Mouse (Mus musculus) liver, postnatal 0 days (tissue): ENCODE data around the gene Ldb3. TPM values are rescaled to one million over a fixed set of nuclear protein-coding genes. Genes with fewer than 3 reads are reported as not detected.
A peak's percentile ranks its signal among the peaks of the same experiment; 100 is the strongest.

Experiments
- ATAC-seq: fragments of 200-750 bp; cut with Nextera tagmentation; 2 replicates; pipeline ENCODE4 v1.8.0; 2017; ENCODE audit warnings: mild to moderate bottlenecking, moderate library complexity
- DNase-seq: peaks from one replicate; pipeline ENCODE4 v3.0.0-alpha.2; 2016
- H3K27ac ChIP-seq: fragments of 300-500 bp; sonication (generic); 2 replicates; pipeline ENCODE4 v1.5.1; 2014; ENCODE audit warnings: antibody characterized with exemption, moderate library complexity, mild to moderate bottlenecking, low read depth
- H3K27me3 ChIP-seq: fragments of 300-500 bp; sonication (generic); 2 replicates; pipeline ENCODE4 v1.6.1; 2014; ENCODE audit warnings: low read length, control low read depth, mixed read lengths; ENCODE audit not compliant: insufficient read depth
- H3K36me3 ChIP-seq: fragments of 300-500 bp; sonication (generic); replicated peaks from 2 replicates; pipeline ENCODE4 v1.6.1; 2014; ENCODE audit warnings: mild to moderate bottlenecking, control low read depth, low read length, moderate library complexity, mixed read lengths; ENCODE audit not compliant: insufficient read depth
- H3K4me1 ChIP-seq: fragments of 300-500 bp; sonication (generic); 2 replicates; pipeline ENCODE4 v1.6.1; 2014; ENCODE audit warnings: antibody characterized with exemption, mild to moderate bottlenecking, control low read depth; ENCODE audit not compliant: insufficient read depth
- H3K4me2 ChIP-seq: fragments of 300-500 bp; sonication (generic); 2 replicates; pipeline ENCODE4 v1.6.1; 2014; ENCODE audit warnings: low read depth, mild to moderate bottlenecking, low read length, moderate library complexity, mixed read lengths
- H3K4me3 ChIP-seq: fragments of 300-500 bp; sonication (generic); 2 replicates; pipeline ENCODE4 v1.5.1; 2014; ENCODE audit warnings: low read depth, low read length
- H3K9ac ChIP-seq: fragments of 300-500 bp; sonication (generic); replicated peaks from 2 replicates; pipeline ENCODE4 v1.6.1; 2014; ENCODE audit warnings: mild to moderate bottlenecking, moderate library complexity
- H3K9me3 ChIP-seq: fragments of 300-500 bp; sonication (generic); 2 replicates; pipeline ENCODE4 v1.6.1; 2016; ENCODE audit warnings: mild to moderate bottlenecking, control low read depth, low read length, mixed read lengths
- CTCF ChIP-seq: sonication (generic); IDR thresholded peaks from 2 replicates; pipeline ENCODE4 v1.5.1; 2016; ENCODE audit warnings: antibody characterized with exemption, low read depth
- EP300 ChIP-seq: IDR thresholded peaks from 2 replicates; pipeline ENCODE4 v1.6.1; 2016; ENCODE audit warnings: antibody characterized with exemption, low read depth, mild to moderate bottlenecking
- WGBS: fragments of 180-500 bp; shearing (Covaris S2); extraction: QIAGEN DNeasy Blood & Tissue Kit; methylation state at CpG from one replicate; pipeline ENCODE4 v1.1.7; 2014; ENCODE audit not compliant: insufficient replicate concordance; 5-methylcytosine and 5-hydroxymethylcytosine counted together
- polyA plus RNA-seq: library from polyadenylated mRNA; unstranded; fragments of >200 nt; fragmentation: Nextera tagmentation; extraction: Ambion mirVana; gene quantifications from 2 replicates; pipeline ENCODE4 v1.2.1, GENCODE M21; 2015

Gene Ldb3
- polyA plus RNA-seq, 1 experiment from 2014 or later, result 0.26 TPM

DNA sequence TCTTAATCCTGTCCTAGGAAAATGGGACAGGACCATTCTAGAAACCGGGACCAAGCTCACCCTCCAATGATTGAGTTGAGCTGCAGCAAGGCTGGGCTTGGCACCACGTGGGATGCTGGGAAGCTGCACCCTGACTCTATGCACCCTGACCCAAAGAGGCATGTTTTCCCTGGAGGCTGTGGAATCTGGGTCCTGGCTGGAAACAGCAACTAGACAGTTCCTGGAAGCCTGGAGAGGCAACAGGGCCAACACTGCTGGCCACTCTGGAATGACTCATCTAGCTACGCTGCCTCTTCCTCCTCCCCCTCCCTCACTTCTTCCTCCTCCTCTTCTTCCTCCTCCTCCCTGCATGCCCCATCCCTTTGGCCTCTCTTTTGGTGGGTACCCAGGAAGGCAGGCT is 34.4 kb downstream of the Ldb3 start:
- Histone ChIP-seq H3K9me3 (no peaks in the 10 kb centered on the region), H3K4me1 (no peaks in the 10 kb centered on the region), H3K36me3 (no peaks in the 10 kb centered on the region), H3K9ac (no peak overlapping the region), H3K4me3 (no peak overlapping the region), H3K27ac (no peak overlapping the region), H3K4me2 (no peak overlapping the region), H3K27me3 (peaks cover 2% of the 10 kb centered on the region; the same call in 1 of the 2 replicates)
- DNase-seq, result no peak
- 51% methylated on average over 3 of the region's 3 CpGs for WGBS
- peak; percentile 22; the same call in 1 of the 2 replicates for ATAC-seq
- no peak for TF ChIP-seq CTCF
- no peak for TF ChIP-seq EP300

DNA sequence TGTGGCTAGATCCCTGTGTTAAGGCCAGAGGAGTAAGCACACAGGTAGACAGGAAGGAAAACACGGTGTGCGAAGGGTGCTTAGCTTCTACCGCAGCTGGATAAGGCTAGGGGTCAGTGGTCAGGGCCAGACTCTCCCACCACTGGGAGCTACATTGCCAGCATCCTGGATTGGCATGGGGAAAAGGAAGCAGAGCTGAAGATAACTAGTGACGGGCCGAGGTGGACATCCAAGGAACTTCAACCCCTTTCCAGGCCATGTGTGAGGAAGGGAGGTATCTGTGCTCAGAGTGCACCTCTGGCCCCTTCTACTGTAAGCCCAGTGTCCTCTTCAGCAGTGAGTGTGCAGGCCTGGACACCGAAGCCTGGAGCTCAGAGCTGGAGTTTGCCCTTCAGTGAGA is 35.0 kb downstream of the Ldb3 start:
- no peak for TF ChIP-seq EP300
- no peak for TF ChIP-seq CTCF
- Histone ChIP-seq H3K27me3 (peaks cover 8% of the 10 kb centered on the region; the same call in 1 of the 2 replicates), H3K4me2 (no peak overlapping the region), H3K27ac (no peak overlapping the region), H3K4me3 (no peak overlapping the region), H3K9me3 (no peaks in the 10 kb centered on the region), H3K36me3 (no peaks in the 10 kb centered on the region), H3K4me1 (peaks cover 3% of the 10 kb centered on the region; the same call in 1 of the 2 replicates), H3K9ac (no peak overlapping the region)
- WGBS, result 56% methylated on average over 6 of the region's 6 CpGs
- ATAC-seq (no peak), DNase-seq (no peak)

DNA sequence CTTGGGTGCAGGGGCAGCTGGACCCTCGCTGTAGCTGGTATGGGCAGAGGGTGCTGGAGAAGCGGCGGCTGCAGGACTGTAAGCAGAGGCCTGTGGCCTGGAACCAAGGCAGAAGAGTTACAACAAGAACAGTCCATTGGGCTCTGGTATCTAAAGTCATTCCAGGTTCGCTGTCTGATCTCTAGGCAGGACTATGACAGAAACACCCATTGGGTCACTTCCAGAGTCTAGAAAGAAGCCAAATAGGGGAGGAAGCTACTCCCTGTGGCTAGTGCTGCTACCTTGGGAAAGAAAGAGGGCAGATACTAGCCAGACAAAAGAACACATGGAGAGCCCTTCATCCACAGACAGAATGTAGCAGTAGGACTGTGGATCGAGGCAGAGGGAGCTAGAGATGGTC is 36.3 kb downstream of the Ldb3 start:
- Histone ChIP-seq H3K4me3 (no peak overlapping the region), H3K27me3 (peaks cover 17% of the 10 kb centered on the region), H3K4me1 (peaks cover 3% of the 10 kb centered on the region; the same call in 1 of the 2 replicates), H3K9me3 (no peaks in the 10 kb centered on the region), H3K4me2 (no peak overlapping the region), H3K36me3 (no peaks in the 10 kb centered on the region), H3K9ac (no peak overlapping the region), H3K27ac (no peak overlapping the region)
- TF ChIP-seq CTCF (no peak), EP300 (no peak)
- DNase-seq (no peak), ATAC-seq (no peak)
- 72% methylated on average over 5 of the region's 5 CpGs for WGBS

DNA sequence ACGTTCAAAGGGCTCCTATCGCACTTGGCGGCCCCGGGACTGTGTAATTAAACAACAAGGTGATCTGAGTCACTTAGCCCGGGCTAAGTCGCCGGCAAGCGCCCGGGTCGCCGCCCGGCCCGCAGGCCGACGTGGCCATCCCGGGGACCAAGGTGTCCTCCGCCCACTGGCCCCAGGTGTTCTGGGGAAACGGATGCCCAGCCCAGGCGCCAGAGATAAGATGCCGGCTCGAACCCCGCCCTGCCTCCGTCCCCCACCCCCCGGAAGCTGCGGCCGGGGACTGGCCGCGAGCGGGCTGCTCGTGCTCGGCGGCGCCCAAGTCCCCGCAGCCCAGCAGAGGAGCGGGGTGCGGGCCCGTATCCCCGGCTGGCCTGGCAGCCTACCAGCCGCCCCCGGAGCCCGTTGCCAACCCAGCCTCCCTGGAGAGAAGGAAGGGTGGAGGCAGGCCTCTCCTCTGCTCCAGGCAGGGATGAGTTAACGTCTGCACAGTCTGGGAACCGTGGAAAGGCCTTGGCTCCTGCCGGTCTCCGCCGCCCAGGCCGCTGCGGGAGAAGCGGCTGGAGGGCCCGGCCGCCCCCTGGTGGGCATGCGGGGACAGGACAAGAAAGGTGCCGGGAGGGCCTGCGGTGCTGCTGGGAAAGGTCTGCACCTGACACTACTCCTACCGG is 39.3 kb downstream of the Ldb3 start:
- Histone ChIP-seq H3K27me3 (peaks cover 21% of the 10 kb centered on the region), H3K9ac (peak overlapping the region; percentile 78), H3K27ac (no peak overlapping the region), H3K36me3 (no peaks in the 10 kb centered on the region), H3K4me3 (peak overlapping the region; percentile 65), H3K4me1 (peaks cover 3% of the 10 kb centered on the region; the same call in 1 of the 2 replicates), H3K9me3 (no peaks in the 10 kb centered on the region), H3K4me2 (peak overlapping the region; percentile 98)
- TF ChIP-seq EP300 (no peak), CTCF (peak; percentile 93)
- WGBS, result 2% methylated on average over 54 of the region's 55 CpGs
- DNase-seq (peak; percentile 85), ATAC-seq (peak; percentile 97)

DNA sequence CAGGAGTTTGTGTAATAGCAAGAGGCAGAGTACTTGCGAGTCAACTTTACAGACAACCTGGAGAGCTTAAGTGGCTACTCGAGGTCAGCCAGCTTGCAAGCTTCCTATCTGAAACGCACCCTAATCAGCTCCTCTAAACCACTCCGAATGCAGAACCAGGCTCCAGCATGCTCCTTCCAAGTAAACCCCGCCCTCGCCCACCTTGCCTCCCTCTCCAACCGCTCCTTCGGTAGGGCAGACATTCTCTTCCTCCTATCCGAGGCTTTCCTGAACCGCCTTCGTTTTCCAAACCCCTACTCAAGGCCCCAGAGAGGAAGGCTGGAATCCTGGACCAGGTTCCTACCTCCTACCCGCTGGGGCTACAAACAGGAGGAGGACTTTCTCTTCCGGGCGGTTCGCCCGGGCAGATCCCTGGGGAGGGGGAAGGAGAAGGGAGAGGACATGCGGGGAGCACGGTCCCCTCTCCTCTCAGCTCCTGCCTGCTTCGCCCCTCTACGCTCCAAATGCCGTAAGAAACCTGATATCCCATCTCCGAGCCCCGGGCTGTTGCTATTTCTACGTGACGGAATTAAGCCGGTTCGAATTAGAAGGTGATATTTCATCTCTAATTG is 40.0 kb downstream of the Ldb3 start:
- no peak for DNase-seq
- ATAC-seq, result no peak

DNA sequence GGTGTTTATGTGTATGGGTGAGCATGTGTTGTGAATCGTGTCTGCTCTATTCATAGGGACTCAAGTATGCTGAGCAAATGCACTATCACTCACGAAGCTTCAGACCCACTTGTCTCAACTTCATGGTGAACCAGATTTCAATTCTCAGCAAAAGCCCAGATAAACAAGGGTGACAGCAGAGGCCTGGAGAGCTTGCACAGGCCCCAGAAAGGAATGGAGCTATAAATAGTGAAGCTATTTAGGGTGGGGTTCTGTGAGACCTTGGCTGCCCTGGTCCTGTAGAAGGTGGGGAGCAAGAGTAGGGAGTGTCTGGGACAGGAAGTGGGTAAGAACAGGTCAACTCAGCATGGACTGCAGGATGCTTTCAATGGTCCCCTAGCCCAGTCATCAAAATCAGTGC is 43.9 kb downstream of the Ldb3 start:
- Histone ChIP-seq H3K27me3 (peaks cover 28% of the 10 kb centered on the region), H3K4me2 (no peak overlapping the region), H3K9ac (no peak overlapping the region), H3K4me1 (peaks cover 3% of the 10 kb centered on the region; the same call in 1 of the 2 replicates), H3K36me3 (no peaks in the 10 kb centered on the region), H3K9me3 (no peaks in the 10 kb centered on the region), H3K27ac (no peak overlapping the region), H3K4me3 (no peak overlapping the region)
- DNase-seq (no peak), ATAC-seq (no peak)
- TF ChIP-seq EP300 (no peak), CTCF (no peak)
- 52% methylated on average over 2 of the region's 2 CpGs for WGBS

More for the DNA sequence above, 40.0 kb downstream of the Ldb3 start:
- Histone ChIP-seq H3K4me3 (peak overlapping the region; percentile 65), H3K36me3 (no peaks in the 10 kb centered on the region), H3K4me1 (peaks cover 3% of the 10 kb centered on the region; the same call in 1 of the 2 replicates), H3K27me3 (peaks cover 21% of the 10 kb centered on the region), H3K27ac (no peak overlapping the region), H3K9ac (peak overlapping the region; percentile 78), H3K4me2 (peak overlapping the region; percentile 98), H3K9me3 (no peaks in the 10 kb centered on the region)
- TF ChIP-seq CTCF, result no peak
- TF ChIP-seq EP300, result no peak
- 3% methylated on average over 27 of the region's 27 CpGs for WGBS
